Mouse (Mus musculus) heart, postnatal 0 days (tissue): ENCODE results near the gene Rab35.

ENCODE experiments used
- CTCF ChIP-seq: IDR thresholded peaks from 2 replicates; pipeline ENCODE4 v1.5.1; 2016; ENCODE audit warnings: antibody characterized with exemption, control low read depth, low read depth
- EP300 ChIP-seq: IDR thresholded peaks from 2 replicates; pipeline ENCODE4 v1.6.1; 2016; ENCODE audit warnings: antibody characterized with exemption, low read depth

DNA sequence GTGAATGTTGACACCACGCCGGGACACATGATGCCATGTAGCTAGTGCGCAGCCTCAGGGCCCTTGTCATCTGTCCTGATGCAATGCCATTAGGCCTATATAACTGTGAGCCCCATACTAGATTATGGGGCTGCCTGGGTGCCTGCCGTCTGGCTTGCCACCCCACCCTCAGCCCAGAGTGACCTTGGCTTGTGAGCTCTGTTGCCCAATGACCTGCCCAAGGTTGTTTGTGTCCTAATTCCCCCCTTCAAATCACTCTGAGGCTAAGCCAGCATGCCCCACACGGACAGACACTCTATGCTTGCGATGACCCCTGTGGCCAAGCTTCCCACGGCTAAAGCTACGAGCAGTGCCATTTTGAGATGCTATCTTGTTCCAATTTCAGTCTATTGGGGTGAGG lies 18.0 kb downstream of the Rab35 start:
- no peak for TF ChIP-seq EP300
- TF ChIP-seq CTCF = no peak
